Mouse (Mus musculus) small intestine, adult 2 months (tissue): ENCODE results near the gene Stub1. TPM values are rescaled to one million over a fixed set of nuclear protein-coding genes. Genes with fewer than 3 reads are reported as not detected.

Experiments
- H3K27ac ChIP-seq: fragments of 200-500 bp; 2 replicates; pipeline ENCODE4 v1.5.1; 2012; ENCODE audit warnings: low read depth, low read length, control low read depth, inconsistent platforms; ENCODE audit not compliant: insufficient read depth
- H3K27me3 ChIP-seq: fragments of 200-500 bp; 2 replicates; pipeline ENCODE4 v1.6.1; 2012; ENCODE audit warnings: mild to moderate bottlenecking, moderate library complexity, low read length, inconsistent platforms; ENCODE audit not compliant: control insufficient read depth, insufficient read depth
- H3K36me3 ChIP-seq: fragments of 200-500 bp; 2 replicates; pipeline ENCODE4 v1.6.1; 2012; ENCODE audit warnings: mild to moderate bottlenecking, low read length, control low read depth, inconsistent platforms; ENCODE audit not compliant: control insufficient read depth, insufficient read depth
- H3K4me1 ChIP-seq: fragments of 200-500 bp; 2 replicates; pipeline ENCODE4 v1.6.1; 2012; ENCODE audit warnings: low read length, inconsistent platforms, mixed read lengths; ENCODE audit not compliant: control insufficient read depth, insufficient read depth, insufficient read length
- H3K4me3 ChIP-seq: fragments of 200-500 bp; 2 replicates; pipeline ENCODE4 v1.5.1; 2012; ENCODE audit warnings: low read depth, mild to moderate bottlenecking, control low read depth, inconsistent platforms, low read length, moderate library complexity
- CTCF ChIP-seq: fragments of 200-500 bp; IDR thresholded peaks from 2 replicates; pipeline ENCODE4 v1.5.1; 2012; ENCODE audit warnings: low read depth, mild to moderate bottlenecking, control low read depth, inconsistent platforms, low read length, moderate library complexity, mixed read lengths; ENCODE audit not compliant: insufficient replicate concordance, insufficient read length; ENCODE audit errors: extremely low read depth
- POLR2A ChIP-seq: fragments of 200-500 bp; IDR thresholded peaks from 2 replicates; pipeline ENCODE4 v1.6.1; 2012; ENCODE audit warnings: low read depth, mild to moderate bottlenecking, control low read depth, inconsistent platforms, low read length, moderate library complexity
- WGBS: fragments of 180-500 bp; shearing (Covaris S2); methylation state at CpG from one replicate; pipeline ENCODE4 v1.1.7; 2018; 5-methylcytosine and 5-hydroxymethylcytosine counted together
- polyA plus RNA-seq: library from polyadenylated mRNA; depleted of rRNA; stranded (reverse); fragments of >200 nt; gene quantifications from 2 replicates; pipeline ENCODE4 v1.2.3, GENCODE M21; 2012

The Stub1 gene
- polyA plus RNA-seq, 1 experiment, result 141 TPM

DNA sequence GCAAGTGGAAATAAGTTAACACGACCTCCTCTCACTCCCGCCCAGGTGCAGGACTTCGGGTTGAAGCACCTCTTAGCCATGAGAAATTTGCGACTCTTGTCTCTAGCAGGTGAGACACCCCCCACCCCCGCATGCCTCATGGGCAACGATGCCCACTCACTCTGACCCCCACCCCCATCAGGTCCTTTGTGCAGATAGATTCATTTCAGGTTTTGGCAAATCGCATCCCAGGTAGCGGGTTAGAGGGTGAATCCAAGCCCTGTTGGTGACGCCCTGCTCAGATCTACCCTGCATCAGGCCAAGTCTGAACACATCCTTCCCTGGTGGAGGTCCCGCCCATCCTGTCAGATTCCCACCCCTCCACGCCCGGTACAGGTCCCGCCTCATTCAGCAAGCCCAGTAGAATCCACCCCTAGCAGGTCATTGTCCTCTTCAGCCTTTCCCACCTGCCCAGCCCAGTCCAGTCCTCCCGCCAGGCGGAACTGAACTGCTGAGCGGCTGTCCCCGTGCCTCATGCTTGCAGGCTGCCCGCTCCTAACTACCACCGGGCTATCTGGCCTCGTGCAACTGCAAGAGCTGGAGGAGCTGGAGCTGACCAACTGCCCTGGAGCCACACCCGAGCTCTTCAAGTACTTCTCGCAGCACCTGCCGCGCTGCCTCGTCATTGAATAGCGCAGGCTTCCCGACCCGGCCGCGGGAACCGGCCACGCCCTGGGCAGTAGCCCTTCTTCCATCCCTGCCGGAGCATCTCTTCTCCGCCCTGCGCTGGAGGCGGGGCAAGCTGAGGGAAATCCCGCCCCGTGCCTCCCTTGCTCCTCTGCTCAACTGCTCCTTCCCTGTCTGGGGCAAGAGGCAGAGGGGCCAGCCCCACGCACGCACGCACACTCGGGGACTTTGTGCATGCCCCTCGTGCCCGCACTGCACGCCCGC lies 14.1 kb downstream of the Stub1 start:
- WGBS, result 7% methylated on average over 46 of the region's 46 CpGs
- Histone ChIP-seq H3K27ac (no peak overlapping the region), H3K4me3 (peak overlapping the region; percentile 36), H3K4me1 (peaks cover 9% of the 10 kb centered on the region), H3K27me3 (peaks cover 14% of the 10 kb centered on the region; the same call in 1 of the 2 replicates), H3K36me3 (no peaks in the 10 kb centered on the region)
- TF ChIP-seq POLR2A, result no peak
- TF ChIP-seq CTCF, result no peak

DNA sequence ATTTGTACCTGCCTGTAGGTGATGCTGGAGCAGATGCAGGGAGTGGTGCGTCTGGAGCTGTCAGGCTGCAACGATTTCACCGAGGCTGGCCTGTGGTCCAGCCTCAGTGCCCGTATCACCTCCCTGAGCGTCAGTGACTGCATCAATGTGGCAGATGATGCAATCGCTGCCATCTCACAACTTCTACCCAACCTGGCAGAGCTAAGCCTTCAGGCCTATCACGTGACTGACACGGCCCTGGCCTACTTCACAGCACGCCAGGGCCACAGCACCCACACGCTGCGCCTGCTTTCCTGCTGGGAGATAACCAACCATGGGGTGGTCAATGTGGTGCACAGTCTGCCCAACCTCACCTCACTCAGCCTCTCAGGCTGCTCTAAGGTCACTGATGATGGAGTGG lies 15.5 kb downstream of the Stub1 start:
- peaks cover 7% of the 10 kb centered on the region for H3K4me1 ChIP-seq
- no peak overlapping the region for H3K27ac ChIP-seq
- 81% methylated on average over 11 of the region's 11 CpGs for WGBS
- no peaks in the 10 kb centered on the region for H3K36me3 ChIP-seq
- no peak overlapping the region for H3K4me3 ChIP-seq
- TF ChIP-seq CTCF (no peak), POLR2A (no peak)
- H3K27me3 ChIP-seq, result peaks cover 14% of the 10 kb centered on the region; the same call in 1 of the 2 replicates

DNA sequence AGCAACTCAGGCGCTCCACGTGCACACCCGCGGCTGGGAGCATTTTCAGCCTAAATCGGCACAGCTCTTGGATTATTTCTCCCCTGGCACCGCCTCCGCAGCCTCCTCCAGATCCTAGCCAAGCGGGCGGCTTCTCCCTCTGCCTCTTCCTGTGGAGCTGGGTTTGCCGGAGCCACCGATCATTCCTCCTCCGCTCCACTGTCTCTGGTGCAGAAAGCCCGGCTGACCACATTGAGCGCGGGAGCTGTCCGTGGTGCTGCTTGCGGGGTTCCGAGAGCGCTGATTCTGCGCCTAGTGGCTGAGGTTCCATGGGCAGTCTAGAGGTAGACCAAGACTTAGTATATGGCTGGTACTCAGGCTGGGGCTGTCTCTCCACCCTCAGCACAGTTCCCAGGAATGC lies 19.7 kb downstream of the Stub1 start:
- no peak overlapping the region for H3K4me3 ChIP-seq
- TF ChIP-seq POLR2A (no peak), CTCF (peak; percentile 45; the same call in 1 of the 2 replicates)
- H3K27me3 ChIP-seq, result peaks cover 15% of the 10 kb centered on the region
- no peak overlapping the region for H3K27ac ChIP-seq
- 2% methylated on average over 20 of the region's 20 CpGs for WGBS
- peaks cover 3% of the 10 kb centered on the region for H3K4me1 ChIP-seq
- H3K36me3 ChIP-seq, result no peaks in the 10 kb centered on the region

DNA sequence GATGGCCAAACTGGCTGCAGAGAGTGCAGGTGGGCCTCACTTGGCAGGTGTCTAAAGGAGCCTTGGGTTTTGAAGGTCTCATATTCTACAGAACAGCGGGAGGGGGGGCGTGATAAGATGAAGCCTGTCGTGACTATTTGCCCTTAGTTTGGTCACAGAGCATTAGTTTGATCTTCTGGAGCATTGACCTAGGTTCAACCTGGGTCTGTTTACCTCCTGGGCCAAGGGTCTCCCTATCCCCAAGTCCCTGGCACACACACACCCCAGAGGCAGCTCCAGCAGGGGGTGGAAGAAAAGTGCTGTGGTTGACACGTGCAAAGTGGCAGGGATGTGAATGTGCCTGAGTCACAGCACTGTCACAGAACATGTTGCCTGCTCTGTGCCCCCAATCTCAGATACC lies 22.3 kb downstream of the Stub1 start:
- H3K4me3 ChIP-seq, result no peak overlapping the region
- H3K36me3 ChIP-seq, result no peaks in the 10 kb centered on the region
- TF ChIP-seq POLR2A (no peak), CTCF (no peak)
- no peak overlapping the region for H3K27ac ChIP-seq
- H3K27me3 ChIP-seq, result peaks cover 16% of the 10 kb centered on the region
- WGBS, result 64% methylated on average over 4 of the region's 4 CpGs
- H3K4me1 ChIP-seq, result peaks cover 3% of the 10 kb centered on the region

DNA sequence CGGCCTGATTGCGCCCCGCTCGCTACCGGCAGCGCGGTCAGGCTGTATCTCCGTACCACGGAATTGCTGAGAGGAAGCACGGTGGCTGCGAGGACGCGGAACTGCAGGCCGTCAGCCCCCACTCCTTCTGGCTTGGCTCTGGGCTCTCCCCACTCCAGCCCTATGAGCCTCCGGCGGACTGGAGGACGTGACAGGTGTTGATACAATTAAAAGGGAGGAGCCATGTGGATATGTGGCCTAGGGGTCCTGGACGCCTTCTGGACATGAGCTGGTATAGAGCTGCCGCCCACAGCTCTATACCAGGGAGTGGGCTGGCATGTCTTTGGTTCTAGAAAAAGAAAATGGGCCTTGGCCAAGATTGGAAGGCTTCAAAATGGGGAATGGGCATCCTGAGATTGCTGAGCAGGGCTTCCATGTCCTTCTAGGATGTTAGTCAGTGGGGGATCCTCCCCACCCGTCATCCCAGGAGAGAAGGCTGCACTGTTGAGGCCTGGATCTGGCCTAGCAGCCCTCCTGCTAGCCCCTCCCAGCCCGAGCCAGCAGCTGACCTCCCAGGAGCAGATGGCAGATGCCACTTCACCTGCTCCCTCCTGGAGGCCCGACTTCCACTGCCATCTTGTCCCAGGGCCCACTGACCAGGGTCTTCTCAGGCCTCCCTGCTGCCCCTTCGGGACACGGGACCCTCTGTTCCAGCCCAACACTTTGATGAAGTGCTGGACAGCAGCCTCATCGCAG lies 23.4 kb downstream of the Stub1 start:
- Histone ChIP-seq H3K4me3 (peak overlapping the region; percentile 59), H3K4me1 (peaks cover 3% of the 10 kb centered on the region), H3K36me3 (no peaks in the 10 kb centered on the region), H3K27ac (no peak overlapping the region), H3K27me3 (peaks cover 16% of the 10 kb centered on the region)
- no peak for TF ChIP-seq CTCF
- TF ChIP-seq POLR2A, result no peak
- WGBS, result 11% methylated on average over 25 of the region's 25 CpGs

DNA sequence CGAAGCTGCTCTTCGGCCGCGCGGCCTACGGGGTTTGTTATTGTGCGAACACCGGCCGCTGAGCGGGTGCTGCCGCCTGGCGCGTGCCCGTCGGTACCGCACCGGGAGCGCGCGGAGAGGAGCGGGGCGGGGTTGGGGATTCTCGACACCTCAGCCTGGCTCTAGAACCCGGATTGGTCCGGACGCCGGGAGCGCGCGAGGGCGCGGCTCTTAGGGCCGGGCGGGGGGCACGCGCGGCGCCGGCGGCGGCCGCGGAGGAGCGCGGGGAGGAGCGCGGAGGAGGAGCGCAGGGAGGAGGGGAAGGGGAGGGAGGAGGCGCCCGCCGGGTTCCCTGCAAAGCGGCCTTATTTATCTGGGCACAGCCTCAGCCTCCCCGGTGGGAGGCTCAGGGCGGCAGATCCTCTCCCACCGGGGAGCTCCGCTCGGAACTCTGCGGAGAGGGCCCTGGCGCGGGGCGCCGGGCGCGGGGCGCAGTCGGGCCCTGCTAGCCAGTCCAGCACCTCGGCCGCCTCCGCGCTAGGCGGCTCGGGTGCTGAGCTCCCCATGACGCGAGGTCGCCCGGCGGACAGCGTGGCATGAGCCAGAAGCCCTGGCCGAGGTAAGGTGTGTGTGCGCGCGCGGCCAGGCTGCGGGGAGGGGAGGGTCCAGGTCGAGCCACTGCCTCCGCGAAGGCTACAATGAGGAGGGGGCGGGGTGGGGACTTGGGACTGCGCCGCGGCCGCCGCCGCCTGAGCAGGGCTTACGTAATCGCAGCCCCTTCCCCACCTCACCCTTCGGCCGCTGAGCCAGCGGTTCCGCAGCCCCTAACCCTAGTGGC lies 24.2 kb downstream of the Stub1 start, which contains the start of gene Fbxl16:
Fbxl16 (plus strand) TSS at position 297 of the 817 bp plus-strand sequence.
- Histone ChIP-seq H3K27ac (no peak within 1 kb of the TSS), H3K4me3 (peak within 1 kb of the TSS; percentile 59), H3K36me3 (no peaks in the 10 kb centered on the region), H3K4me1 (peaks cover 3% of the 10 kb centered on the region), H3K27me3 (peaks cover 18% of the 10 kb centered on the region)
- no peak for TF ChIP-seq CTCF
- TF ChIP-seq POLR2A, result no peak
- under 1% methylated on average over 94 of the region's 100 CpGs for WGBS
